Mouse (Mus musculus): ENCODE data around the gene Serpinb12. TPM values are rescaled to one million over a fixed set of nuclear protein-coding genes. Genes with fewer than 3 reads are reported as not detected.

The Serpinb12 gene
- total RNA-seq (2023) = not detected

DNA sequence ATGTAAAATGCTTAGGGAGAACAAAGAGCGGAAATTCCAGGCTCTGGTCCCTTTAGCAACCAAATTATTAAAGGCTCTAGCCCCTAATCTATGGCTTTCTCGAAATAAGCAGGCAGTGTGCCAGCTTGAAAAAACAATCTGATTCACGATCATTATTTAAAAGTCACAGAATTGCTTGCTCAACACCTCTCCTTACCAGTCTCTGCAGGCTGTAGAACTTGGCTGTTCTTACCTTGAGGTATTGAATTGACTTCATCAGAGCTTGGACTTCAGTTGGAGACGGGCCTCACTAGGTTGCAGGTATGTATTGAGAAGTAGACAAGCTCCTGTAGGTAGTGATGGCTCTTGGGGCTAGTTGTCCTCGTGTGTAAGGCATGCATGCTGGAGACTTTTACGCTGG is at the start of gene Serpinb12:
Gene Serpinb12, plus strand, starts transcription at position 185 of the 400 bp plus-strand sequence.

DNA sequence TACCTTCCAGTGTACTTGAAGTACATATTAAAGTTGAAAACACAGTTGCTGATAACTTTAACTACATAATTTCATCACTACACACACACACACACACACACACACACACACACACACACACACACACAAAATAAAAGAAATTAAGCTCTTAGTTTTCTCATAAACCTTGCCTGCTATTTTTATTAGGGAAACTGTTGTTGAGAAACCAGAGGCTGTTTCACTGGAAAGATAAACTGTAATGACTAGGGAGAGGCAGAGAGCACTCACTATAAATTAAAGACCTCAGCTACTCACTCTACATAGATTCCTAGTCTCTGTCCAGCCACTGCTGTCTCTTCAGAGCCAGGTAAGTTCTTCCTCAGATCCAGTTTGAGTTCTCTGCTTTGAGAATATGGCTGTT is 46.4 kb downstream of the Serpinb12 start, which contains the start of gene Serpinb13:
Gene Serpinb13, plus strand, starts transcription at position 301 of the 400 bp plus-strand sequence.

Other genes starting within 250 kb of the Serpinb12 start
- 182 TPM for gene Bcl2, start 220.2 kb upstream of the Serpinb12 start, total RNA-seq (2023)
- gene Kdsr, start 174.7 kb upstream of the Serpinb12 start, total RNA-seq (2023) = 45.8 TPM
- 121 TPM for gene Vps4b, start 137.7 kb upstream of the Serpinb12 start, total RNA-seq (2023)
- gene Serpinb5, start 73.3 kb upstream of the Serpinb12 start, total RNA-seq (2023) = not detected
- gene Serpinb13, start 46.5 kb downstream of the Serpinb12 start, total RNA-seq (2023) = not detected
- gene Serpinb3a, start 117.9 kb downstream of the Serpinb12 start, total RNA-seq (2023) = not detected
- not detected for gene Serpinb3d, start 149.1 kb downstream of the Serpinb12 start, total RNA-seq (2023)